Mouse (Mus musculus): ENCODE results near the gene Olfr517. TPM values are rescaled to one million over a fixed set of nuclear protein-coding genes. Genes with fewer than 3 reads are reported as not detected.

The Olfr517 gene
- not detected in 2 replicates for polyA plus RNA-seq (2012; ENCODE audit: insufficient read depth, insufficient read length, missing spikeins)

- Histone ChIP-seq H3K4me3 (ENCODE audit: insufficient read depth, low read depth, low read length) (no peak within 1 kb of the TSS), H3K4me1 (ENCODE audit: control insufficient read depth, insufficient read depth, insufficient read length, low read length) (no peaks in the 10 kb centered on the region), H3K27ac (replicated peaks; ENCODE audit: low read depth, low read length) (no peak within 1 kb of the TSS)
These were observed at the start of gene Olfr517 for GRCm38 (mm10) chr7:108872279-108872678. Olfr517 (minus strand) TSS chr7:108872379.

GRCm38 (mm10) chr7:108903969-108904368 lies 31.8 kb upstream of the Olfr517 start:
- no peaks in the 10 kb centered on the region for H3K4me1 ChIP-seq (ENCODE audit: control insufficient read depth, insufficient read depth, insufficient read length, low read length)
- H3K4me3 ChIP-seq (ENCODE audit: insufficient read depth, low read depth, low read length) = no peak overlapping the region
- H3K27ac ChIP-seq (replicated peaks; ENCODE audit: low read depth, low read length) = no peak overlapping the region

GRCm38 (mm10) chr7:108894320-108894719 lies 22.1 kb upstream of the Olfr517 start, which contains the start of gene Olfr519:
Olfr519 (minus strand) TSS chr7:108894420.
- no peak within 1 kb of the TSS for H3K27ac ChIP-seq (replicated peaks; ENCODE audit: low read depth, low read length)
- no peaks in the 10 kb centered on the region for H3K4me1 ChIP-seq (ENCODE audit: control insufficient read depth, insufficient read depth, insufficient read length, low read length)
- H3K4me3 ChIP-seq (ENCODE audit: insufficient read depth, low read depth, low read length) = no peak within 1 kb of the TSS

- H3K27ac ChIP-seq (replicated peaks; ENCODE audit: low read depth, low read length) = no peak within 1 kb of the TSS
- H3K4me1 ChIP-seq (ENCODE audit: control insufficient read depth, insufficient read depth, insufficient read length, low read length) = no peaks in the 10 kb centered on the region
These were observed 12.7 kb upstream of the Olfr517 start, which contains the start of gene Olfr518 for GRCm38 (mm10) chr7:108884906-108885305. Olfr518 (minus strand) TSS chr7:108885006.

GRCm38 (mm10) chr7:108850429-108850828 lies 21.8 kb downstream of the Olfr517 start, which contains the start of gene Olfr516:
Olfr516 (minus strand) TSS chr7:108850529.
- H3K27ac ChIP-seq (replicated peaks; ENCODE audit: low read depth, low read length) = no peak within 1 kb of the TSS
- H3K4me1 ChIP-seq (ENCODE audit: control insufficient read depth, insufficient read depth, insufficient read length, low read length) = no peaks in the 10 kb centered on the region
- H3K4me3 ChIP-seq (ENCODE audit: insufficient read depth, low read depth, low read length) = no peak within 1 kb of the TSS

More at GRCm38 (mm10) chr7:108884906-108885305, 12.7 kb upstream of the Olfr517 start, which contains the start of gene Olfr518:
- H3K4me3 ChIP-seq (ENCODE audit: insufficient read depth, low read depth, low read length) = no peak within 1 kb of the TSS

GRCm38 (mm10) chr7:108825897-108826296 lies 46.3 kb downstream of the Olfr517 start, which contains the start of gene Olfr514:
Olfr514 (minus strand) TSS chr7:108825997.
- Histone ChIP-seq H3K4me3 (ENCODE audit: insufficient read depth, low read depth, low read length) (no peak within 1 kb of the TSS), H3K4me1 (ENCODE audit: control insufficient read depth, insufficient read depth, insufficient read length, low read length) (no peaks in the 10 kb centered on the region), H3K27ac (replicated peaks; ENCODE audit: low read depth, low read length) (no peak within 1 kb of the TSS)

Other genes with a start within 250 kb of the Olfr517 start
- not detected in 2 replicates for gene Olfr508, start 242.4 kb downstream of the Olfr517 start, polyA plus RNA-seq (2012; ENCODE audit: insufficient read depth, insufficient read length, missing spikeins)
- not detected in 2 replicates for gene Olfr509, start 220.5 kb downstream of the Olfr517 start, polyA plus RNA-seq (2012; ENCODE audit: insufficient read depth, insufficient read length, missing spikeins)
- not detected in 2 replicates for gene Olfr510, start 206.0 kb downstream of the Olfr517 start, polyA plus RNA-seq (2012; ENCODE audit: insufficient read depth, insufficient read length, missing spikeins)
- not detected in 2 replicates for gene Olfr512, start 159.1 kb downstream of the Olfr517 start, polyA plus RNA-seq (2012; ENCODE audit: insufficient read depth, insufficient read length, missing spikeins)
- not detected in 2 replicates for gene Olfr513, start 121.4 kb downstream of the Olfr517 start, polyA plus RNA-seq (2012; ENCODE audit: insufficient read depth, insufficient read length, missing spikeins)
- not detected in 2 replicates for gene Olfr514, start 46.4 kb downstream of the Olfr517 start, polyA plus RNA-seq (2012; ENCODE audit: insufficient read depth, insufficient read length, missing spikeins)
- not detected in 2 replicates for gene Olfr516, start 21.9 kb downstream of the Olfr517 start, polyA plus RNA-seq (2012; ENCODE audit: insufficient read depth, insufficient read length, missing spikeins)
- gene Olfr518, start 12.6 kb upstream of the Olfr517 start, polyA plus RNA-seq (2012; ENCODE audit: insufficient read depth, insufficient read length, missing spikeins) = not detected in 2 replicates
- not detected in 2 replicates for gene Olfr519, start 22.0 kb upstream of the Olfr517 start, polyA plus RNA-seq (2012; ENCODE audit: insufficient read depth, insufficient read length, missing spikeins)
- gene Nlrp10, start 57.8 kb upstream of the Olfr517 start, polyA plus RNA-seq (2012; ENCODE audit: insufficient read depth, insufficient read length, missing spikeins) = not detected in 2 replicates
- 62.9 and 67.8 TPM in 2 replicates for gene Eif3f, start 62.0 kb upstream of the Olfr517 start, polyA plus RNA-seq (2012; ENCODE audit: insufficient read depth, insufficient read length, missing spikeins)
- gene Tub, start 78.0 kb upstream of the Olfr517 start, polyA plus RNA-seq (2012; ENCODE audit: insufficient read depth, insufficient read length, missing spikeins) = 0.58 TPM in 1 of 2 replicates, not detected in the other
- gene Ric3, start 211.0 kb upstream of the Olfr517 start, polyA plus RNA-seq (2012; ENCODE audit: insufficient read depth, insufficient read length, missing spikeins) = 5.3 and 7.8 TPM in 2 replicates